Mouse (Mus musculus): ENCODE data around the gene Slc25a44. TPM values are rescaled to one million over a fixed set of nuclear protein-coding genes. Genes with fewer than 3 reads are reported as not detected.

Slc25a44 gene
- total RNA-seq (2021) (10 to 100 TPM; 11.9 to 14.6 TPM), polyA plus RNA-seq (2012; rRNA removed) (19.1 and 25.9 TPM in 2 replicates)
- long read RNA-seq, transcript Slc25a44-201 (4 exons, 3,577 nt): major isoform, 9 of 50 reads
- long read RNA-seq, partial matches to known transcripts: 2 of 50 reads
- long read RNA-seq, other reads (novel, unspliced or antisense): 33 of 50 reads

DNA sequence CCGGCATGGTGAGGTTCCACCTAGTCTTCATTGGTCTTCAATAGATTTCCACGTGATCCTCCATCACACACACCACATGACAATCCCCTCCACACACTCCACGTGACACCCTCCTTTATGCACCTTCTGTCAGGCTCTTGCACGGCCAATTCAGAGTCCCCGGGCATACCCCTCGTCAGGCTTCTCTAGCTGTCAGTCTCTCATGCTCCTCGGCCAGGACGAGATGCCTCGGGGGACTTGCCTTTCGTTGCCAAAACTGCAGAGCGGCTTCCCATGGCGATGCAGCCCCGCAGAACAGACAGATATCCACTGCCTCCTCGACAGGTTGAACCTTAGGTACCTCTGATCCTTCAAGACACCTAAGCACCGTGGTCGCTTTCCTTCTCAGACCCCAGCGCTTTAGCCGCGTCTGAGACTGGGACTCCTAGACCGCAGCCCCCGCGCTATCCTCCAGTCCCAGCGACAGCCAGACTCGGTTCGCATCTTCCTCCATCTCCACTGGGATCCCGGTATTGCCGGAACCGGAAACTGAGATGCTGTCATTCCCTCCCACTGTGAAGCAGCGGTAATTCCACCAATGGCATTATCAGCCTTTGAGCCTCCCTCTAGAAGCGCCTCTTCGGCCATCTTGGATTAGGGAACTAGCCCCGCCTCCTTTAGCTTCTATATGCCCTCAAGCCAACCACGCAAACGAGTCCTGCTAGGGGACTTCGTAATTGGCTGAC lies at the start of gene Slc25a44:
TSS of gene Slc25a44 (minus strand) at position 535 of the 725 bp plus-strand sequence.
- H3K36me3 ChIP-seq (ENCODE audit: control insufficient read depth, insufficient read depth, low read length): peaks cover 2% of the 10 kb centered on the region
- H3K4me1 ChIP-seq (ENCODE audit: control insufficient read depth, insufficient read depth, low read length): peaks cover 2% of the 10 kb centered on the region
- TF ChIP-seq CTCF (IDR thresholded peaks at IDR 0.05): no peak
- peak; percentile 96 for TF ChIP-seq POLR2A (IDR thresholded peaks at IDR 0.05; ENCODE audit: insufficient read depth, low read depth, low read length)
- TF ChIP-seq EP300 (IDR thresholded peaks at IDR 0.05; ENCODE audit: insufficient read depth, low read depth, low read length): 0 out of 2 replicates have a peak, but pooled peaks have one; percentile 56
- intact Hi-C loops (cut with DNase I): loop anchor here (1.0 kb wide), 1 partner anchor 13 kb away; no protein-coding TSS in a partner anchor
- peak within 1 kb of the TSS; percentile 92 for H3K4me3 ChIP-seq
- peak within 1 kb of the TSS; percentile 64 for H3K9ac ChIP-seq (ENCODE audit: low read depth, low read length)
- H3K27me3 ChIP-seq (ENCODE audit: control insufficient read depth, insufficient read depth, low read length): no peaks in the 10 kb centered on the region
- H3K79me2 ChIP-seq (replicated peaks; ENCODE audit: control insufficient read depth, insufficient read depth, low read length): peaks cover 2% of the 10 kb centered on the region; the same call in 1 of the 2 replicates
- WGBS: under 1% methylated on average over 35 of the region's 35 CpGs
- DNase-seq: peak; percentile 95 to 96
- H3K27ac ChIP-seq: peak within 1 kb of the TSS; percentile 72

DNA sequence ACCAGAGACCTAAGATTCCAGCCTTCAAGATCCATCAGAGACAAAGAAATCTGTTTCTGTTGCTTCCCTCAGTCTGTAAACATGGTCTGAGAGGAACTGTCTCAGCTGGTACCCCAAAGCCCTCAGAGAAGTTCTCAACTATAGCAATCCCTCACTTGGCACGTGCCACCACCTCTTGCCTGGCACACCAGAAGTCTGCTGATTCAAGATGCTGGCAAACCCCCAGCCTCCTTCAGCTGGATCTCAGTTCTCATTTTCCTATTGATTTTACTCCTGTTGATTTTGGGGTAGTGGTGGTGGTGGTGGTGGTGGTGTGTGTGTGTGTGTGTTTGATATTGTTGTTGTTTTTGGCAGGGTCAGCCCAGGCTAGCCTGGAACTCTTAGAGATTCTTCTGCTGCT lies 48.6 kb upstream of the Slc25a44 start:
- Histone ChIP-seq H3K9ac (ENCODE audit: low read depth, low read length) (no peak overlapping the region), H3K36me3 (ENCODE audit: control insufficient read depth, insufficient read depth, low read length) (no peaks in the 10 kb centered on the region), H3K4me1 (ENCODE audit: control insufficient read depth, insufficient read depth, low read length) (peaks cover 1% of the 10 kb centered on the region; the same call in 1 of the 2 replicates), H3K4me3 (no peak overlapping the region), H3K79me2 (replicated peaks; ENCODE audit: control insufficient read depth, insufficient read depth, low read length) (no peaks in the 10 kb centered on the region), H3K27ac (no peak overlapping the region), H3K27me3 (ENCODE audit: control insufficient read depth, insufficient read depth, low read length) (no peaks in the 10 kb centered on the region)
- TF ChIP-seq POLR2A (IDR thresholded peaks at IDR 0.05; ENCODE audit: insufficient read depth, low read depth, low read length): no peak
- TF ChIP-seq CTCF (IDR thresholded peaks at IDR 0.05): no peak
- TF ChIP-seq EP300 (IDR thresholded peaks at IDR 0.05; ENCODE audit: insufficient read depth, low read depth, low read length): no peak
- DNase-seq: no peak
- WGBS: 73% methylated on average over 1 of the region's 1 CpGs
- intact Hi-C loops (cut with DNase I): no loop called here

DNA sequence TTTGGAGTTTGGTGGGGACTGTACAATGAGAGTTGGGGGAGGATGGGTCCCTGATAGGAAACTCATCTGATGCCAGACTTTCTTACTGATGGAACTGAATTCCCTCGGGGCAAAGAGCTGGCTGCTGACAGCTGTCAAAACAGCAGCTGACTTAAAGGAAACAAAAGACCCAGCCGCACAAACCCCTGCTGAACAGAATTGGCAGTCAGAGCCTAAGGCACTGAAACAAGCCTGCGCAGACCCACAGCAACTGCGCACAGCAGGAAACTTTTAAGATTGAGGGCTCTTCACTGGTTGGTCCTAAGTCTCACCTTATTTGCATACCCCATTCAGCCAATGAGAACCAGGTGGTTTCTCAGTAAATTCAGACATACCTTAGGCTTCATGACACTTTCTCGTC lies 48.1 kb upstream of the Slc25a44 start:
- WGBS: 37% methylated on average over 5 of the region's 5 CpGs
- no peak overlapping the region for H3K9ac ChIP-seq (ENCODE audit: low read depth, low read length)
- intact Hi-C loops (cut with DNase I): no loop called here
- no peaks in the 10 kb centered on the region for H3K36me3 ChIP-seq (ENCODE audit: control insufficient read depth, insufficient read depth, low read length)
- no peak for DNase-seq
- H3K4me3 ChIP-seq: no peak overlapping the region
- H3K79me2 ChIP-seq (replicated peaks; ENCODE audit: control insufficient read depth, insufficient read depth, low read length): no peaks in the 10 kb centered on the region
- H3K27me3 ChIP-seq (ENCODE audit: control insufficient read depth, insufficient read depth, low read length): no peaks in the 10 kb centered on the region
- no peak overlapping the region for H3K27ac ChIP-seq
- H3K4me1 ChIP-seq (ENCODE audit: control insufficient read depth, insufficient read depth, low read length): peaks cover 1% of the 10 kb centered on the region; the same call in 1 of the 2 replicates
- TF ChIP-seq EP300 (IDR thresholded peaks at IDR 0.05; ENCODE audit: insufficient read depth, low read depth, low read length) (no peak), CTCF (IDR thresholded peaks at IDR 0.05) (no peak), POLR2A (IDR thresholded peaks at IDR 0.05; ENCODE audit: insufficient read depth, low read depth, low read length) (no peak)

DNA sequence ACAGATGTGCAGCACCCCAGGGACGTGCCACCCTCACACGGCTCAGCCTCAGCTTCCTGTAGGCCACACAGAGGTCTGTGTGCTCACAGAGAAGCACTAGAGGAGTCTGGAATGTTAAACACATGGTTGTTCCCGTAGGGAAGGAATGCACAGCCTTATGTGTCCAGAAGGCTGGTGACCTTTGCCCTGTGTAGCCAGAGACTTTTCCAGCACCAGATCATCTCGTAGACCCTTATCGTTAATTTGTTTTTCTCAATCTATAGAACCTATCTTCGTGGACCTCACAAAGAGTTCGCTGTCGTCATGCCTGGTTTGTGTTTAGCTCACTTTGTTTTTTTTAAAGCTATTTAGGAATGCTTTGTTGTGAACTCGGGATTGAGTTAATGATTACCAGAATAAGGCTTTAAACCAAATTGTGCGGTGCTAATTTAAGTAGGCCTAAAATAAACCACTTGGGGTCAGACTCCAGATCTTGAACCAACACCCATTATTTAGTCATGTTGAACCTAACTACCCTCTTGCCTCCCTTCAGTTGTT lies 46.1 kb upstream of the Slc25a44 start:
- Histone ChIP-seq H3K27ac (no peak overlapping the region), H3K9ac (ENCODE audit: low read depth, low read length) (no peak overlapping the region), H3K27me3 (ENCODE audit: control insufficient read depth, insufficient read depth, low read length) (no peaks in the 10 kb centered on the region), H3K36me3 (ENCODE audit: control insufficient read depth, insufficient read depth, low read length) (no peaks in the 10 kb centered on the region), H3K4me3 (no peak overlapping the region), H3K4me1 (ENCODE audit: control insufficient read depth, insufficient read depth, low read length) (peaks cover 1% of the 10 kb centered on the region; the same call in 1 of the 2 replicates), H3K79me2 (replicated peaks; ENCODE audit: control insufficient read depth, insufficient read depth, low read length) (no peaks in the 10 kb centered on the region)
- intact Hi-C loops (cut with DNase I): no loop called here
- DNase-seq: no peak
- TF ChIP-seq CTCF (IDR thresholded peaks at IDR 0.05) (no peak), POLR2A (IDR thresholded peaks at IDR 0.05; ENCODE audit: insufficient read depth, low read depth, low read length) (no peak), EP300 (IDR thresholded peaks at IDR 0.05; ENCODE audit: insufficient read depth, low read depth, low read length) (no peak)
- 73% methylated on average over 10 of the region's 10 CpGs for WGBS

DNA sequence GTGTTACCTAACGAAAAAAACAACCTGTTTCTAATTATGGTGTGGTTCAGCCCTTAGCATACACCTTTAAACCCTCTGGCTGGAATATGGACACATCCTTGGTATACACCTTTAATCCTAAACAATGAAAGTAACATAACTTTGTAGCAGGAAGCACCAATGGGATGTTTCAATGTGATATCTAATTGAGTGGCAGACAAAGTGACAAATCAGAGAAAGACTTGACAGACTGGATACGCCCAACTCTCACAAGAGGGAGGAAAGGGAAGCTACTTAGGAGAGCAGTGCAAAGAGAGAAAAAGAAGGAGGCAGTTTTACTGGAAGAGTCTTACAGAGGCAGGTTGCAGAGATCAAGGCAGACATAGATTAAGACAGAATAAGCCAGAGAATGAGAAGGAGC lies 44.5 kb upstream of the Slc25a44 start:
- Histone ChIP-seq H3K79me2 (replicated peaks; ENCODE audit: control insufficient read depth, insufficient read depth, low read length) (no peaks in the 10 kb centered on the region), H3K4me1 (ENCODE audit: control insufficient read depth, insufficient read depth, low read length) (peaks cover 1% of the 10 kb centered on the region; the same call in 1 of the 2 replicates), H3K36me3 (ENCODE audit: control insufficient read depth, insufficient read depth, low read length) (no peaks in the 10 kb centered on the region), H3K4me3 (no peak overlapping the region), H3K27me3 (ENCODE audit: control insufficient read depth, insufficient read depth, low read length) (no peaks in the 10 kb centered on the region), H3K27ac (no peak overlapping the region), H3K9ac (ENCODE audit: low read depth, low read length) (no peak overlapping the region)
- TF ChIP-seq CTCF (IDR thresholded peaks at IDR 0.05): no peak
- WGBS: 87% methylated on average over 2 of the region's 2 CpGs
- no peak for DNase-seq
- intact Hi-C loops (cut with DNase I): no loop called here

Data from heart, adult 2 months (tissue).